Mouse (Mus musculus): ENCODE results near the gene Fgfr2.
A peak's percentile ranks its signal among the peaks of the same experiment; 100 is the strongest.

- TF ChIP-seq CTCF (conservative IDR thresholded peaks at IDR 0.05; ENCODE audit: insufficient read depth, insufficient read length, low read depth, low read length), result 0 out of 2 replicates have a peak, but pooled peaks have one; percentile 4
- TF ChIP-seq POLR2A (IDR thresholded peaks at IDR 0.05; ENCODE audit: low read depth, low read length), result no peak
Observed at GRCm38 (mm10) chr7:132858043-132858608, 265.0 kb downstream of the Fgfr2 start.

Data from kidney, adult 2 months (tissue).